Mouse (Mus musculus): ENCODE results near the gene Pacrg.
A peak's percentile ranks its signal among the peaks of the same experiment; 100 is the strongest.

Gene Pacrg

GRCm38 (mm10) chr17:10373727-10374126 lies 466.4 kb downstream of the Pacrg start:
- peak; percentile 48 for DNase-seq (ENCODE audit: low spot score)

GRCm38 (mm10) chr17:10372001-10372785 lies 467.9 kb downstream of the Pacrg start:
- DNase-seq (ENCODE audit: low spot score): no peak

GRCm38 (mm10) chr17:10371472-10371871 lies 468.6 kb downstream of the Pacrg start:
- DNase-seq (ENCODE audit: low spot score): no peak

GRCm38 (mm10) chr17:10370660-10371130 lies 469.4 kb downstream of the Pacrg start:
- no peak for DNase-seq (ENCODE audit: low spot score)

- no peak for DNase-seq (ENCODE audit: low spot score)
Observed at GRCm38 (mm10) chr17:10369961-10370659, 470.0 kb downstream of the Pacrg start.

GRCm38 (mm10) chr17:10367044-10367443 lies 473.1 kb downstream of the Pacrg start:
- DNase-seq (ENCODE audit: low spot score): no peak

- DNase-seq (ENCODE audit: low spot score): no peak
Observed at GRCm38 (mm10) chr17:10366577-10366976, 473.5 kb downstream of the Pacrg start.

GRCm38 (mm10) chr17:10365501-10366482 lies 474.3 kb downstream of the Pacrg start:
- DNase-seq (ENCODE audit: low spot score): no peak

- no peak for DNase-seq (ENCODE audit: low spot score)
Observed at GRCm38 (mm10) chr17:10363151-10363550, 477.0 kb downstream of the Pacrg start.

- DNase-seq (ENCODE audit: low spot score): no peak
Observed at GRCm38 (mm10) chr17:10361882-10362291, 478.2 kb downstream of the Pacrg start.

GRCm38 (mm10) chr17:10360738-10361137 lies 479.4 kb downstream of the Pacrg start:
- DNase-seq (ENCODE audit: low spot score): peak; percentile 78

GRCm38 (mm10) chr17:10359466-10359865 lies 480.6 kb downstream of the Pacrg start:
- DNase-seq (ENCODE audit: low spot score): no peak

GRCm38 (mm10) chr17:10357348-10357747 lies 482.8 kb downstream of the Pacrg start:
- DNase-seq (ENCODE audit: low spot score): peak; percentile 86

- no peak for DNase-seq (ENCODE audit: low spot score)
Observed at GRCm38 (mm10) chr17:10356294-10356693, 483.8 kb downstream of the Pacrg start.

- no peak for DNase-seq (ENCODE audit: low spot score)
Observed at GRCm38 (mm10) chr17:10355746-10356145, 484.4 kb downstream of the Pacrg start.

Measured in retina, embryonic 14.5 days (tissue).